Mouse (Mus musculus) 416B (cell line): ENCODE results near the gene Gm20441.

ENCODE experiments used
- DNase-seq: peaks from one replicate; pipeline ENCODE4 v3.0.0; 2011; ENCODE audit warnings: low read depth

Gm20441 gene

DNA sequence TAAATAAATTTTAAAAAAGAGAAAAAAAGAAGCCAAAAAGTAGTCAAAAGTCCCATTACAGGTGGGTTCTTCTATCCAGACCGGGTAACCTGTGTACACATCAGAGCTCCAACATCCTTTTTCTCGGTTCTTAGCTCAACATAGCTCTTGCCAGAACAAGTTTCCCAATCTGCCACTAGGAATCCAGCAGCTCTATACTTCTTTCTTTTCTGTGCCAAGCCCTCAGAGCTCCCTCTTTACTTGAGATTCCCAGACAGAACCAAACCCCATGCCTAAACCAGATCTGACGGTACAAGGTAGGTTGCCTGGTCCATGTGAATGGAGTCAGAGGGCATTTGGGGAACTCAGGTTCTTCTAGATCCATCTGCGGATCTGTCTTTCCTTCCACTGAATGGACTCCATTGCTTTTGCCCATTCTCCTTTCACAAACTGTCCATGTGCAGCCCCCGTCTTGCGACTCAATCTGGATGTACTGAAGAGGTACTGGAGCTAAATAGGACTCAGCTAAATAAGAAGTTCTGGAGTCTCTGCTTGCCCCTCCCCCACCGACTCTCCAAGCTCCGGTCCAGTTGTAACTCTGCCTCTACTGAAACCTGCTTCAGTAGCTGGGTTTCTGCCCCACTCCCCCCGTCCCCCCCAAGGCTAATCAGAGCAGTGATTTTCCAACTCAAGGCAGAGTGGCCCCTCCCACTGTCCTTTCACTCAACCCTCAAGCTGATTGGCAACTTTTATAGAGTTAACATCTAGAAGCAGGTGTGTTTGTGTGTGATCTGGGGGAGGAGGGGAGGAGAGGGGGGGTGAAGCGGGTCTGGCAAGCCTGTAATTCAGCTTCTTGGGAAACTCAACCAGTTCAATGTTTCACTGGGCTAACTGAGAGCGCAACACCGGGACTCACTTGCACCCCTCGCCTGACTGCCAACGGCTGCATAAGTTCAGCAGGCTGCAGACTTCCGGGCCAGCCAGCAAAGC, 1.3 kb downstream of the Gm20441 start:
- no peak for DNase-seq

DNA sequence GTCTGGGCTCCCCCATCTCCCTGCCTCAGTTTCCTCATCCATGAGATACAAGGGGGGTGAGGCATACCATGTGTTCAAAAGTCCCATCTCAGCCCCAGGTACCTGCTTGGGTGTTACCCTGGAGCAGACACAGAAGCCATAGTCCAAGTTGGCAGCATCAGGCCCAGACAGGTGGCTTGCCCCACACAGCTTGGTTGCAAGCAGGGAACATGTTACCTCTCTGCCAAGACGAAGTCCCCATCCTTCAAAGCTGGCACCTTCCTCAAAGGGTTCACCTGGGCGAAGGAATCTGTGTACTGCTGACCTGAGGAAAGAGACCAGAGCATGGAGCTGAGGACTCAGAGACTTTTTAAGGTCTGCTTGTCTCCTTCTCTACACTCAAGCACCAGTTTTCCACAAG, 2.9 kb downstream of the Gm20441 start:
- DNase-seq = no peak

DNA sequence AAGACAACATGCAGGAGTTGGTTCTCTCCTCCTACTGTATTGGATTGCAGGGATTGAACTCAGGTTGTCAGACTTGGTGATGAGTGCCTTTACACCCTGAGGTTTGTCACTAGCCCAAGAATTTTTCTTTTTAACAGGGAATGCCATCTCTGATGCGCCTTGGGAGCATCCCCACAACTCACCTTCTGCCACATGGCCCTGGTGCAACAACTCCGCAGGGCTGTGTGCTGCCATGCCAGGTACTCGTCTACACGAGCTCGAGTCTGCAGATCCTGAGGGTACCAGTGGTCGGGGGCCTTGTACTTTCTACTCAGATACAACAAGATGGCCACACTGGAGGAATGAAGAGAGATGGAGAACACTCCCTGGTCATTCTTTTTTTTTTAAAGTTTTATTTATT, 4.2 kb downstream of the Gm20441 start:
- DNase-seq = no peak

DNA sequence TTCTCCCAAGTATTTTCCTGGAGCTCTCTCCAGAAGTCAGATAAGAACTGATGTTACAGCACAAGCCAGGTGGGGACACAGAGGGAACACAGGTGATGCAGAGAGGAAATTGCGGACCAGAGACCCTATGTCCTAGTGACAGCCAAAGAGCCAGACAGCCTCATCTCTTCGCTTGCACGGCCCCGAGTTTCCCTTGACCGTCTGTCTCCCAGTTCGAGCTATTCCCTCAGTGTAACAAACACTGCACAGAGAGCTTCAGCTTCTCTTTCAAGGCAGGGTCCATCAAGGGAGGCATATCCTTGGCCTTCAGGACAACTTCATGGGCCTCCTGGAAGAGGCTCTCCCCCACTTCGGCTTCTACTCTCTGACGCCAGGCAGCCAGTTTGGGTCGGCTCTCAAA, 6.2 kb downstream of the Gm20441 start:
- no peak for DNase-seq

DNA sequence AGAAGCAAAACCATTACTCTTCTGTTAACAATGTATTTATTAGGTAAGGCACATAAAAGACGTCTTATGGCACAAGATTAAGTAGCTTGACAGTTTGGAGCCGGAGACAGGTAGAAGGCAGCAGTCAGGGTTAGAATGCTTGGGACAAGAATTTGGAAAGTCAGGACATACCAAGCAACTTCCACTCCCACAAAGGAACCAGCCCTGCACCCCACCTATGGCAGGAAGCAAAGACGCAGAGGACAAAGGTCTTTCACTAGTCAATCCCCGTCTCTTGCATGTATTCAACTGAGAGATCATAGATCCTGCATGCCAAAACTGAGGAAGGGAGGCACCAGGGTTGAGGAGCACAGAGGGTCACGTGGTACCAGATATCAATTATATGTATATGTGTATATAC, 6.7 kb downstream of the Gm20441 start:
- no peak for DNase-seq

DNA sequence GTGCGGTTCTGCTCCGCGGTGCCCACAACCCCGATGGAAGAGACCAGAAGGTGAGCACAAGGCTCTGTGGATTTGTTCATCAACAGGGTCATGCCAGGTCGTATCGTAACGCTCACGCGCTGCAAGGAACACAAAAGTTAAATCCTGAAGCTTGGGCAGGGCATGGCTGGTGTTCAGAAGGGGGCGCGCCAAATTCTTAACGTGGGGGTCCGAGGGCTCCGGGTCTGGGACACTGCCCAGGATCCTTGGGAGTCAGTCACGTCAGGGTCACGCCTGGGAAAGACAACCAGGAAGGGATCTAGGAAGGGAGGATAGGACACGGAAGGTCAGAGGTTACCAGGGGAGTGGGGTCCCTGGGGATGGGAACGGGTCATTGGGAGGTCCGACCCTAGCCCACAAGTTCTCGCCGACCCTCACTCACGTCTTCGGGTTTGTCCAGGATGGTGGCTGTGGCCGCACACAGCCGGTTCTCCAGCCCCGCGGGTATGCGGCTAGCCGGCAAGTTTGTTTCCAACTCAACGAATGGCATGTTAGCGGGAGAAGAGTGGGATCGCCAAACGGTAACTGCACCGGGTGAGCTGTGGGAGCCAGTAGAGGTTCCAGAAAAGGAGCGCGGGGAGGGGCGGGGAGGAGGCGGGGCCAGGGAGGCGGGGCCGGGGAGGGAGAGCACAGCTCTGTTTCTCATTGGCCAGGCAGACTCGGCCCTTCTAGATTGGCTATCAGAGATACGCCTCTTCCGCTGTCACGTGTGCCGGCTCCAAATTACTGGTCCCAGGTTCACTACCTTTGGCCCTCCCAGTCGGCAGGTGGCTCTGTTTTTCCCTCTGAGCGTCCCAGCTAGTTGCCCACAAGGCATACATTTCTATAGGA, 7.7 kb downstream of the Gm20441 start, which contains the start of gene Ddt:
TSS of gene Ddt (minus strand) at position 620 of the 870 bp plus-strand sequence.
- DNase-seq = peak; percentile 97

DNA sequence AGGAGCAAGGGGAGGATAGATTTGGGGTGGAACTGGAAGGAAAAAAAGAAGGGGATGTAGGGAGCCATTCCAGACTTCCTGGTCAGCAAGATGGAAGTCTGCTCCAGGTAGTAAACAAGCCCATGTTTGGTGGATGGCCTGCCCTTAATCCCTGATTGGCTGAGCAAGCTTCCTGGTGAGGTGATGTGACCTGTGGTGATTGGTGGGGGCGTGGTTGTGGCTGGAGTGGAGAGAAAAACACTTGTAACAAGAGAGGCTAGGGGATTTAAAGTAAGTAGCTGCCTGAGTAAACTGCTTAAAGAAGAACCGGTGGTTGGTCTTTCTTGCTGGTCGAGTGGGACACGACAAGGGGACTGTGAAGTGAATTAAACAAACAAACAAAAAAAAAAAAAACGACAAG, 13.0 kb downstream of the Gm20441 start:
- peak; percentile 46 for DNase-seq

DNA sequence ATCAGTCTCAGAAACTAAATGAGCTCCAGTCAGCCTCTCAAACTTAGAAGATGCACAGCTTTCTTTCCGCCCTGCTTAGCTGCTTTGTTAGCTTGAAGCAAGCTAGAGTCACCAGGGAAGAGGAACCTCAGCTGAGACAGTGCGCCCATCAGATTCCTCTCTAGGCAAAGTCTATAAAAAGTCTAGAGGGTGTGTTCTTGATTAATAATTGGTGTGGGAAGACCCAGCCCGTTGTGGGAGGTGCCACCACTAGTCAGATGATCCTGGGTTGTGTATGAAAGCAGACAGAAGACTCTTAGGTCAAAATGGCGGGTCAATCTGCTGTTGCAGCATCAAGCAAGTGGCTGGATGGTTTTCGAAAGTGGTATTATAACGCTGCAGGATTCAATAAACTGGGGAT, 13.9 kb downstream of the Gm20441 start:
- DNase-seq = no peak

DNA sequence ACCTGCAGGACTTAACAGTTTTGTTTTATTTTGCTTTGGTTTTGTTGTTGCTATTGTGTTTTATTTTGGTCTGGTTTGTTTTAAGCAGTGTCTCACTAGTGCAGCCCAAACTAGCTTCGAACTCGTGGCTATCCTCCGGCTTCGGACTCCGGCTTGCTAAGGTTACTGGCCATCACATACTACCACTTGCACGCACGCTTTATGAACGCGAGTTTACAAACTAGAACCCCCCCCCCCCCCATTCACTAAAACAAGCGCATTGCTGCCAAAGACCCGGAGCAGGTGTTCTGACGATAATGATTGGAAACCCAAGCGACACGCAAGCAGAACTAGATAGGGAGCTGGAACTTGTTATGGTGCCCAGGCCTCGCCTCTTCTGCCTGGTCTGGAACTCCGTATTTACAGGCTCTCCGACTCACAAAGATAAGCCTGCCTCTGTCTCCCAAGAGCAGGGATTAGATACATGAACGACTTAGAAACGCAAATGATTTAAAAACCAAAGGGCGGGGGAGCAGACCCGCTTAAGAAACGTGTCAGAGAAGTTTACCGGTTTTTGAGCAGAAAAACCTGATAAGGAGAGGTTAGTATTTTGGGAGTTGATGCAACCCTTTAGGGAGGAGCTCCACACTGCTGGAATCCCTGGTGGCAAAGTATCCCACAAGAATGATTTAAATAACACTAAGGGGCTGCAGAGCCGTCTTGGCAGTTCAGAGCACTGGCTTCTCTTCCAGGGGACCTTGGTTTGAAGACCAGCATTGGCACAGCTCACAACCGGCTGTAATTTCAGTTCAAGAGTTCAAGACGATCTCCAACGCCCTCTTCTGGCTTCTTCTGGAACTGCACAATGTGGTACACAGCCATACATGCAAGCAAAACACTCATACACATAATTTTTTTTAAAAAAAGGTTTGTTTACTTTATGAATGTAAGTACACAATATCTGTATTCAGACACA, 16.0 kb downstream of the Gm20441 start:
- DNase-seq = peak; percentile 95

DNA sequence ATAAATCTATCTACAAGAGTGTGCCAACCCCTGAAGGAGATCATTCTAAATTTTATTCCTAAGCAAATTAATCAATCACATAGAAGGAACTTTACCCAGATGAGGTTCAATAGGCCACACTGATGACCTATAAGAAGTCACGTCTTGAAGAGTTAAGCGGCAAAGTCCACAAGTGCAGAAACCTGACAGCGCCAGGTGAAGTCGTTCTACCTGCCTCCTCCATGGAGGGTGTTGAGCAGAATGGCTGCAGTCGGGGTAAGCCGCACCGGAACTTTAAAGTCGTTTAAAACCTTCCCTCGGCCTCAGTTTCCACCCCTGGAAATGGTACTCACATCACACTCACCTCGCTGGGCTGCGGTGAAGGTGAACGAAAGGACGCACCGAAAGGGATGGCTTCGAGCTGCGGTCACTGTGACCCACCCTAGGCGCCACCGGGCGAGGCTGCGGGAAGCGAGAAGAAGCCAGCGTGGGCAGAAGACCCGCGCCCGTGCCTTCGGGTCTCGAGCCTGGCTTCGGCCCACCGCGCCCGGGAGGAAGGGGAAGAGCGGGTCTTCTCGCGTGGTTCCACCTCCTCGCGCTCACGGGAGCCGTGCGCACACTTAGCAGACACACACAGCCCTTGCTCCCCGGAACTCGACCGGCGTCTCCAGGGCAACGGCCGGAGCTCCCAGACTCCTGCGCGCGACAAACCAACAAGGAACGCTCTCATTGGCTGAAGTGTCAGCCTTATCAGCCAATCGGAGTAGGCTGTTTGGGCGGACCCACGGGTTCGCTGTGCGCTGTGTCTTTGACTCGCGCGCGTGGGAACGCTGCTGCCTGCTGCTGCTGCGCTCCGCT, 16.9 kb downstream of the Gm20441 start, which contains the start of gene Cabin1:
TSS of gene Cabin1 (minus strand) at position 660 of the 837 bp plus-strand sequence.
- peak; percentile 96 for DNase-seq

DNA sequence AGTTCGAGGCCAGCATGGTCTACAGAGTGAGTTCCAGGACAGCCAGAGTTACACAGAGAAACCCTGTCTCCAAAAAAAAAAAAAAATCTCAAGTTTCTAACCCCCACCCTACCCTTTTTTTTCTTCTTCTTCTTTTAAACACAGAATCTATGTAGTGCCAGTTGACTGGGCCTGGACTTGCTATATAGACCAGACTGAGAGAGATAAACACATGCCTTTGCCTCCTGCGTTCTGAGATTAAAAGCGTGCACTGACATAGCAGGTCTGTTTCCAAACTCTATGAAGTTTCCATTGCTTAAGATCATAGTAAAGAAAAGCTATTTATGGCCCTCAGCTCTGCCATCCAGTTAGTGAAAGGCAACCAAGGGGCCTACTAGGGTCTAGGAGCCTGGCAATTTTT, 18.3 kb downstream of the Gm20441 start:
- no peak for DNase-seq

DNA sequence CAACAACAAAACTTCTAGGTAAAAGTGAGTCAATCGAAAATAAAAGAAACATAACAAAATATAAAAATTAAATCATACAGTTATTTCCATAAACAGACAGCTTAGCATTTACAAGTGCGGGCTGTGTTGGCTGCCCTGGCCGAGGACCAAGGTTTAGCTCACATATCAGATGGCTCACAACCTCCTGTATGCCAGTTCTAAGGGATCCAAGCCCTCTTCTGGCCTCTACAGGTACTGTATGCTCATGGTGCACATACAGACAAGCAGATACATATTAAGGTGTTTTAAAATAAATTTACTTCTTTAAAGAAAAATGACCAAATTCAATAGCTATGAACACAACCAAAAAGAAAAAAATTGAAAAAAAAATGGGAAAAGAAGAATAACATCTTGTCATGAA, 20.4 kb downstream of the Gm20441 start:
- DNase-seq = no peak

DNA sequence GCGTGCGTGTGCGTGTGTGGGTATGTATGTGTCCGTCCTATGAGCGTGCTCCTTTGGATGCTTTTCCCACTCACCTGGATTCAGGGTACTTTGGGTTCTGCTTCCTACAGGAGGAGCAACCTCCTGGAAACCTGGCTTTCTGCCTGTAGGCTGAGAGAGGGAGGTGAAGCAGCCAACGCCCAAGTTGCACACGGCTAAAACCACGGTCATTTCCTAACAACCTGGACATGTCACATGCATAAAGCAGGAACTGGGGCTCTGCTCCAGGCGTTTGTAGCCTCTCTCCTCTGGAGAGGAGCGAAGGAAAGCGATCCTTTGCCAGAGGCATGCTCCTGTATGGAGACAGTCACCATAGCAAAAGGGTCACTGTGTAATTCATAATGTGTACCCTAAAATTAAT, 24.0 kb downstream of the Gm20441 start:
- no peak for DNase-seq

DNA sequence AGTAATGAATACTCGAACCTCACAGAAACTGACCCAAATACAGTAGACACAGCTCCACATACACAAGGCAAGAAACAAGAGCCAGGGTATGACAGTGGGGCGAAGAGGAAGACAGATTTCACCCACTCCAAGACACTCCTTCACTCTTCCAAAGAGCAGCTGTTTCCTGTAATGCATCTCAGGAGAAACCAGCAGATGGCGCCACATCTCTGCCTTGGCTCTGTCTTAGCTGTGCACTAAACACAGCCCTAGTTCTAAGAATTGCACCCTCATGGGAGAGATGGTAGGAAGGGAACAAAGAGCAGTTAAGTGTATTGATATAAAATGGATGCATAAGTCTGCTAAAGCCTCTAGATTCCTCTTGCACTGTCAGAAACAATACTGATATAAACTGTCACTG, 36.7 kb downstream of the Gm20441 start:
- DNase-seq = peak; percentile 70

DNA sequence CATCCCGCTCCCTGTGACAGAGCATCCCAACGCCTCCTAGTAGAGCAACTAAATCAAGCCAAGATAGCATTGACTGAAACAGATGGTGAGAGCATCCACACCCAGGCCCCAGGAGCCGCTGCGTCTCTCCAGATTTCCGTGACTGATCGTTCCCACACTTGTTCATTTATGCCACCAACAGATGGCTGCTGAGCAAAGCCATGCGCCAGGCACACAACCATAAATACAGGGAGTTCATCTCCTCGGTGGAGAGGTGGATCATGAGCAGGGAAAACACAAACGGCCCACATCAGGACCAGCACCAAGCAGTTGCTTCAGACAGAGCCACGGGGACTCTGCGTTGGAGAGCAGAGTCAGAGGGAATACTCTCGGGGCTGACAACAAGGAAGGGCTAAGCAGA, 37.4 kb downstream of the Gm20441 start:
- no peak for DNase-seq

DNA sequence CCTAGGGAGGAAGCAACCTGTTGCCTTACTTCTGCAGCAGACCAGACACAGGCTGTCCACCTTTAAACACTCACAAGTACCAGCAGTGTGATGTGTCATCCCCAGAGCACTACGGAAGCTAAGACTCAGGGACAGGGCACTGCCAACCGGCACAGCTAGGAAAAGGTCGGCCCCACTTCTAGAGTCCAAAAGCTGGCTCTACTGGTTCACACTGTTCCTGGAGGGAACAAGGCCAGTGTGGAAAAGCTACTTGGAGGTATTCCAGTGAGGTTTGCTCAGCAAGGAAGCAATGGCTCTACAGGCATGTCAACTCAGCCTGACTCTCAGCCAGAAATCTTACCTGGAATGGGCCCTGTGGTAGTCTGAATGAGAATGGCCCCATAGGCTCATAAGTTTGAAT, 39.9 kb downstream of the Gm20441 start:
- no peak for DNase-seq

DNA sequence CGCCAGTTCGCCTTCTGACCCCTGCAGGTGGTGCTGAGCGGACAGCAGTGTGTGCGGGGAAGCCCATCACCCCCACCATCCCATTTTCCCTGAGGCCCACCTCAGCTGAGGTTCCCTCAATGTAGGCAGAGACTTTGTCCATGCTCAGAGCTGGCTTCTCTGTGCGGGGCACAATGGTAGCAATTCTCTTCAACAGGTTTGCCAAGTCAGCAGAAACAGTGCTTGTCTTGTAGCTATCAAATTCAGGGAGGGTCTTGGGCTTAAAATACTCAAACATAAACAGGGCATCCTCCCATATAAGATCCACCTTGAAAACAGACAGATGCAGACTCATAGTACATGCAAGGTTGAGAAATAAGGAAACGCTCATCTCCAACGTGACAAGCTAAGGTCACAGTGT, 55.3 kb downstream of the Gm20441 start:
- no peak for DNase-seq
